In genomic region chr1:165046056-165046455, GRCm38 (mm10) we compare ENCODE assay signal across 9 mouse cellular contexts.
A peak's percentile ranks its signal among the peaks of the same experiment; 100 is the strongest.
DNase-seq lines count a peak whose midpoint lies in the region; ATAC-seq and TF ChIP-seq lines count a peak whose summit lies in the region.
"Had no signal": no experiment of that assay in that cellular context is flagged by ENCODE, and none has a peak within 500 bp of the region (broad histone marks: within the 10 kb centered on the region; RNA-seq: fewer than 3 reads in every experiment).

No protein-coding gene starts in this region.

- peak overlapping the region; percentile 79 for H3K27ac ChIP-seq in hindbrain, postnatal 0 days

- TF ChIP-seq CTCF in hindbrain, postnatal 0 days (IDR thresholded peaks at IDR 0.05; ENCODE audit: low read depth): no peak

- WGBS in hindbrain, postnatal 0 days: 53% methylated on average over 4 of the region's 4 CpGs

- H3K9me3 ChIP-seq in hindbrain, postnatal 0 days (ENCODE audit: low read length): no peaks in the 10 kb centered on the region
- H3K9me3 ChIP-seq: forebrain, embryonic 10.5 days had no signal

- H3K4me2 ChIP-seq in hindbrain, postnatal 0 days (ENCODE audit: low read depth, low read length): no peak overlapping the region

- H3K27me3 ChIP-seq in hindbrain, postnatal 0 days (ENCODE audit: insufficient read depth, low read length): no peaks in the 10 kb centered on the region

- no peak for DNase-seq in cerebellum, postnatal 4 days (ENCODE audit: low spot score in 2 of 2)
- peak; percentile 65 for DNase-seq in 3134 (ENCODE audit: extremely low read depth, insufficient read length, low spot score)
- peak; percentile 56 for DNase-seq in cerebellum, adult 9-10 months
- DNase-seq in hindbrain, postnatal 0 days (ENCODE audit: low spot score): peak; percentile 34
- DNase-seq in yolk sac, embryonic 10.5 days (ENCODE audit: low spot score): no peak
- DNase-seq in retina, postnatal 1 day: no peak
- DNase-seq in gastrocnemius, adult 18-20 months (ENCODE audit: low spot score): no peak

- peaks cover 15% of the 10 kb centered on the region for H3K4me1 ChIP-seq in hindbrain, postnatal 0 days (ENCODE audit: insufficient read depth, low read length)

- no peaks in the 10 kb centered on the region for H3K36me3 ChIP-seq in hindbrain, postnatal 0 days (ENCODE audit: insufficient read depth, low read length)
- H3K36me3 ChIP-seq: forebrain, embryonic 10.5 days had no signal

- H3K9ac ChIP-seq in hindbrain, postnatal 0 days (replicated peaks; ENCODE audit: low read length): no peak overlapping the region

- no peak overlapping the region for H3K4me3 ChIP-seq in hindbrain, postnatal 0 days (ENCODE audit: low read length)
- H3K4me3 ChIP-seq: forebrain, embryonic 10.5 days had no signal

- ATAC-seq in cerebellum, adult (ENCODE audit: insufficient number of reproducible peaks, low FRiP score, low TSS enrichment): peak; percentile 46
- peak; percentile 8; the same call in 1 of the 2 replicates for ATAC-seq in hindbrain, postnatal 0 days

Comparison
In these comparisons a context has a peak if more than half of its experiments do, and no peak if none do; other contexts are left out.
1. DNase-seq: peak in 3134 (single experiment), cerebellum, adult 9-10 months (single experiment) and hindbrain, postnatal 0 days (single experiment); none in cerebellum, postnatal 4 days (0 of 2), yolk sac, embryonic 10.5 days (single experiment), retina, postnatal 1 day (single experiment) and gastrocnemius, adult 18-20 months (single experiment).